Mouse (Mus musculus) midbrain, embryonic 14.5 days (tissue): ENCODE results near the gene Kcnn1. TPM values are rescaled to one million over a fixed set of nuclear protein-coding genes. Genes with fewer than 3 reads are reported as not detected.

Source experiments
- ATAC-seq: fragments of 200-750 bp; cut with Nextera tagmentation; 2 replicates; pipeline ENCODE4 v1.8.0; 2017; ENCODE audit warnings: moderate number of reproducible peaks, moderate library complexity; ENCODE audit not compliant: low FRiP score, low TSS enrichment
- DNase-seq: peaks from one replicate; pipeline ENCODE4 v3.0.0-alpha.2; 2015
- H3K27ac ChIP-seq: fragments of 300-500 bp; sonication (generic); replicated peaks from 2 replicates; pipeline ENCODE4 v1.5.1; 2014; ENCODE audit warnings: mild to moderate bottlenecking, low read depth, low read length, moderate library complexity
- H3K27me3 ChIP-seq: fragments of 300-500 bp; sonication (generic); 2 replicates; pipeline ENCODE4 v1.6.1; 2014; ENCODE audit warnings: low read length, control low read depth, mixed read lengths; ENCODE audit not compliant: control insufficient read depth, insufficient read depth
- H3K36me3 ChIP-seq: fragments of 300-500 bp; sonication (generic); 2 replicates; pipeline ENCODE4 v1.6.1; 2014; ENCODE audit warnings: low read length, control low read depth; ENCODE audit not compliant: control insufficient read depth, insufficient read depth
- H3K4me1 ChIP-seq: fragments of 300-500 bp; sonication (generic); 2 replicates; pipeline ENCODE4 v1.6.1; 2014; ENCODE audit warnings: mild to moderate bottlenecking, antibody characterized with exemption, low read length, control low read depth; ENCODE audit not compliant: control insufficient read depth, insufficient read depth
- H3K4me2 ChIP-seq: fragments of 300-500 bp; sonication (generic); 2 replicates; pipeline ENCODE4 v1.6.1; 2014; ENCODE audit warnings: mild to moderate bottlenecking, low read length, moderate library complexity
- H3K4me3 ChIP-seq: fragments of 300-500 bp; sonication (generic); replicated peaks from 2 replicates; pipeline ENCODE4 v1.5.1; 2014; ENCODE audit warnings: low read depth, low read length
- H3K9ac ChIP-seq: fragments of 300-500 bp; sonication (generic); replicated peaks from 2 replicates; pipeline ENCODE4 v1.6.1; 2014; ENCODE audit warnings: mild to moderate bottlenecking, low read length, moderate library complexity
- H3K9me3 ChIP-seq: fragments of 300-500 bp; sonication (generic); 2 replicates; pipeline ENCODE4 v1.6.1; 2016; ENCODE audit warnings: low read length, control low read depth, mixed read lengths; ENCODE audit not compliant: control insufficient read depth
- WGBS: fragments of 180-500 bp; shearing (Covaris S2); extraction: QIAGEN DNeasy Blood & Tissue Kit; methylation state at CpG from one replicate; pipeline ENCODE4 v1.1.7; 2014; 5-methylcytosine and 5-hydroxymethylcytosine counted together
- polyA plus RNA-seq: library from polyadenylated mRNA; unstranded; fragments of >200 nt; fragmentation: Nextera tagmentation; extraction: Ambion mirVana; gene quantifications from 2 replicates; pipeline ENCODE4 v1.2.1, GENCODE M21; 2014

Kcnn1 gene
- polyA plus RNA-seq, 1 experiment from 2014 or later: 16.0 TPM

GRCm38 (mm10) chr8:70852595-70853231 lies 10.3 kb downstream of the Kcnn1 start:
- H3K27ac ChIP-seq: no peak overlapping the region
- H3K36me3 ChIP-seq: peaks cover 18% of the 10 kb centered on the region
- WGBS: 92% methylated on average over 41 of the region's 41 CpGs
- peaks cover 13% of the 10 kb centered on the region for H3K4me1 ChIP-seq
- ATAC-seq (no peak), DNase-seq (no peak)
- no peaks in the 10 kb centered on the region for H3K9me3 ChIP-seq
- H3K4me2 ChIP-seq: no peak overlapping the region
- no peak overlapping the region for H3K9ac ChIP-seq
- no peaks in the 10 kb centered on the region for H3K27me3 ChIP-seq
- H3K4me3 ChIP-seq: no peak overlapping the region

- ATAC-seq: no peak
- H3K27me3 ChIP-seq: no peaks in the 10 kb centered on the region
Observed at GRCm38 (mm10) chr8:70851837-70852236, 11.2 kb downstream of the Kcnn1 start.

GRCm38 (mm10) chr8:70850947-70851346 lies 12.1 kb downstream of the Kcnn1 start:
- no peaks in the 10 kb centered on the region for H3K9me3 ChIP-seq
- H3K4me1 ChIP-seq: no peaks in the 10 kb centered on the region
- H3K27me3 ChIP-seq: no peaks in the 10 kb centered on the region
- ATAC-seq (no peak), DNase-seq (no peak)
- H3K36me3 ChIP-seq: peaks cover 25% of the 10 kb centered on the region
- no peak overlapping the region for H3K4me3 ChIP-seq
- no peak overlapping the region for H3K27ac ChIP-seq
- WGBS: 86% methylated on average over 4 of the region's 4 CpGs
- H3K9ac ChIP-seq: no peak overlapping the region
- H3K4me2 ChIP-seq: no peak overlapping the region

More at GRCm38 (mm10) chr8:70851837-70852236, 11.2 kb downstream of the Kcnn1 start:
- WGBS: 64% methylated on average over 6 of the region's 6 CpGs
- H3K4me2 ChIP-seq: no peak overlapping the region
- H3K4me1 ChIP-seq: peaks cover 7% of the 10 kb centered on the region
- DNase-seq: no peak
- no peak overlapping the region for H3K27ac ChIP-seq
- H3K4me3 ChIP-seq: no peak overlapping the region
- H3K36me3 ChIP-seq: peaks cover 18% of the 10 kb centered on the region
- H3K9me3 ChIP-seq: no peaks in the 10 kb centered on the region
- H3K9ac ChIP-seq: no peak overlapping the region

- H3K4me1 ChIP-seq: no peaks in the 10 kb centered on the region
- H3K4me2 ChIP-seq: no peak overlapping the region
- DNase-seq: no peak
- no peak for ATAC-seq
- H3K27ac ChIP-seq: no peak overlapping the region
- no peak overlapping the region for H3K9ac ChIP-seq
- no peaks in the 10 kb centered on the region for H3K27me3 ChIP-seq
- no peaks in the 10 kb centered on the region for H3K9me3 ChIP-seq
- H3K36me3 ChIP-seq: peaks cover 25% of the 10 kb centered on the region
- no peak overlapping the region for H3K4me3 ChIP-seq
- WGBS: 84% methylated on average over 7 of the region's 7 CpGs
Observed at GRCm38 (mm10) chr8:70850132-70850845, 12.8 kb downstream of the Kcnn1 start.

- no peaks in the 10 kb centered on the region for H3K9me3 ChIP-seq
- no peak overlapping the region for H3K4me3 ChIP-seq
- ATAC-seq: no peak
- WGBS: 87% methylated on average over 3 of the region's 3 CpGs
- H3K27ac ChIP-seq: no peak overlapping the region
- H3K36me3 ChIP-seq: peaks cover 18% of the 10 kb centered on the region
- DNase-seq: no peak
- no peak overlapping the region for H3K4me2 ChIP-seq
- H3K9ac ChIP-seq: no peak overlapping the region
- no peaks in the 10 kb centered on the region for H3K4me1 ChIP-seq
- H3K27me3 ChIP-seq: no peaks in the 10 kb centered on the region
Observed at GRCm38 (mm10) chr8:70849333-70849990, 13.6 kb downstream of the Kcnn1 start.

GRCm38 (mm10) chr8:70846371-70847154 lies 16.5 kb downstream of the Kcnn1 start:
- H3K27ac ChIP-seq: no peak overlapping the region
- no peak overlapping the region for H3K4me2 ChIP-seq
- no peaks in the 10 kb centered on the region for H3K27me3 ChIP-seq
- H3K9ac ChIP-seq: no peak overlapping the region
- no peak for DNase-seq
- H3K36me3 ChIP-seq: peaks cover 16% of the 10 kb centered on the region
- H3K4me3 ChIP-seq: no peak overlapping the region
- no peaks in the 10 kb centered on the region for H3K9me3 ChIP-seq
- 57% methylated on average over 15 of the region's 15 CpGs for WGBS
- ATAC-seq: no peak
- no peaks in the 10 kb centered on the region for H3K4me1 ChIP-seq

- peaks cover 13% of the 10 kb centered on the region; the same call in 1 of the 2 replicates for H3K36me3 ChIP-seq
- H3K9me3 ChIP-seq: no peaks in the 10 kb centered on the region
- H3K4me2 ChIP-seq: no peak overlapping the region
- H3K27ac ChIP-seq: no peak overlapping the region
- H3K4me1 ChIP-seq: 0 out of 2 replicates have a peak, but pooled peaks cover 1% of the 10 kb centered on the region
- no peak overlapping the region for H3K9ac ChIP-seq
- WGBS: 48% methylated on average over 5 of the region's 5 CpGs
- DNase-seq: no peak
- H3K4me3 ChIP-seq: no peak overlapping the region
- no peaks in the 10 kb centered on the region for H3K27me3 ChIP-seq
- no peak for ATAC-seq
Observed at GRCm38 (mm10) chr8:70845108-70845507, 17.9 kb downstream of the Kcnn1 start.

- H3K4me1 ChIP-seq: 0 out of 2 replicates have a peak, but pooled peaks cover 3% of the 10 kb centered on the region
- H3K9ac ChIP-seq: no peak overlapping the region
- no peaks in the 10 kb centered on the region for H3K9me3 ChIP-seq
- H3K27ac ChIP-seq: no peak overlapping the region
- ATAC-seq: no peak
- H3K4me3 ChIP-seq: no peak overlapping the region
- no peaks in the 10 kb centered on the region for H3K27me3 ChIP-seq
- no peak overlapping the region for H3K4me2 ChIP-seq
- 2% methylated on average over 6 of the region's 6 CpGs for WGBS
- peaks cover 13% of the 10 kb centered on the region; the same call in 1 of the 2 replicates for H3K36me3 ChIP-seq
- DNase-seq: peak; percentile 92
Observed at GRCm38 (mm10) chr8:70844523-70844922, 18.5 kb downstream of the Kcnn1 start.
